Mouse (Mus musculus) ovary, postnatal 36 days (tissue): ENCODE measurements around the gene Slc25a53.
"Not testable (repeated sequence)": the region's sequence is repeated elsewhere in the genome, so short reads cannot be mapped to it uniquely, and the experiment has no call there.

Experiments
- DNase-seq: peaks from one replicate; pipeline ENCODE4 v3.0.0; 2022; ENCODE audit warnings: low spot score, mixed read lengths

The Slc25a53 gene

DNA sequence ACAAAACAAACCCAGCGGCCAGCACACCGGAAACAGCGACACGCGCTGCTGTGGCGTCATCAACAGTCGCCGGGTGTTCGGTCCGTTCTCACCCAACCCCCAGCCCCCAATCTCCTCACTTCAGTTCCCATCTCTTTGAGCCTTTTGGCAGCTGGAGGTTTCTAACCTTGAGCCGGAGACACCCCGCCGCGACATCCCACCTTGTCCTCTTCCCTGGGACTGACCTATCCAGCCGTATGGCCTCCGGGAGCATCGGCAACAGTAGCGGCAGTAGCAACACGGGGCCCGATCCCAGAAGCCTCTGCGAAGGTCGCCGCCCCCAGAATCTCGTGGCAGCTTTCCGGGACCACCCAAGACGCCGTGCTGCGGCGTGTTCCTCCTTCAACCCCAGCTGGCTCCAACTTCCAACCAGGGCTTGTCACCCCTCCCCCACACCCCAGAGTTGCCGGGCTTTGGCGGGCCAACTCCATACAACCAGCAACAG, at the start of gene Slc25a53:
Slc25a53 (minus strand) TSS at position 303 of the 484 bp plus-strand sequence.
- DNase-seq, result peak; percentile 83

DNA sequence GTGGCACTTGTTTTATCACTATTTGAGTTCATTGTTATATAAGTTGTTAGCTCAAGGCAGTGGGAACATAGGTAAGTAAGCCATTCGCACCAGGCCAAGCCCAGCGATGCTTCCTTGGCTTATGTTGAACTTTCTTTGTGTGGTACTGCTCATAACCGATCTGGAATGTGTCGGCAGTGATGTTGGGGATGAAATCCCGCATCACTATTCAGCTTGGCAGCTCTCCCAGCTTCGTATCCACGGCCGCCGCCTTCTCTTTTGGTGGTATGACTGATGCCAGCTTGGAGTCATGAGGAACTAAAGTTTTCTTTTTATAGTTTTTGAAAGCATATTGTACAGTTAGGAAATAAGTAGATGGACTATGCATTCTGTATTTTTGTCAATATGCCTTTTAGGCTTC, 25.1 kb upstream of the Slc25a53 start:
- no peak for DNase-seq

DNA sequence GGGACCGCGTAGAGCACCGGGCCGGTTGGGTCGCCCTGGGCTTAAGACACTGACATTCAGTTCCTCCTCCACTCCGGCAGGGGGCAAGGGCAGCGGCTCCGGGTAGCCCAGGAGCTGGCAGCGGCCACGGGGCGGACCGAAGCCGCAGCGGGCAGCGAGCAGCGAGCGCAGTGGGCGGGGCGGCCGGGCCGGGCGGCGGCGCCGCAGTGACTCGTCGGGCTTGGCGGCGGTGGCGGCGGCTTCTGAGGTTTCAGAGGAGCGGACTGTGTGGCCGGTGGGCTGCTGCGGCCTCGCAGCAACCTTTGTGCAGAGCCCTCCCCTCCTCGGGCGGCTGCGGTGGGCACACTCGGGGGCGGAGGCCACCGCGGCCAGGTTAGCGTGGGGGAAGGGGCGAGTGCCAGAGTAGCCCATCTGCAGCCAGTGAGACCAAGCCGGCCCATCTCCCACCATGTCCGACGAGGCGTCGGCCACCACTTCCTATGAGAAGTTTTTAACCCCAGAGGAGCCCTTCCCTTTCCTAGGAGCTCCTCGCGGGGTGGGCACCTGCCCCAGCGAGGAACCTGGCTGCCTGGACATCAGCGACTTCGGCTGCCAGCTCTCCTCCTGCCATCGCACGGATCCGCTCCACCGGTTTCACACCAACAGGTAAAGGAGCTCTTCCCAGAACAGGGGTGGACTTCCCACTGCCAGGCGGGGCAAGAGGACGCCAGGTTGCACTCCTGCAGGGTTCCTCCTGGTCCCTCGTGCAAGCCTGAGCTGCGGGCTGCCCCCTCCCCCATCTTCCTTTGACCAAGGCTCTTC, 11.5 kb upstream of the Slc25a53 start, which contains the start of gene Fam199x:
Fam199x (plus strand) TSS at position 170 of the 801 bp plus-strand sequence.
- peak; percentile 77 for DNase-seq

DNA sequence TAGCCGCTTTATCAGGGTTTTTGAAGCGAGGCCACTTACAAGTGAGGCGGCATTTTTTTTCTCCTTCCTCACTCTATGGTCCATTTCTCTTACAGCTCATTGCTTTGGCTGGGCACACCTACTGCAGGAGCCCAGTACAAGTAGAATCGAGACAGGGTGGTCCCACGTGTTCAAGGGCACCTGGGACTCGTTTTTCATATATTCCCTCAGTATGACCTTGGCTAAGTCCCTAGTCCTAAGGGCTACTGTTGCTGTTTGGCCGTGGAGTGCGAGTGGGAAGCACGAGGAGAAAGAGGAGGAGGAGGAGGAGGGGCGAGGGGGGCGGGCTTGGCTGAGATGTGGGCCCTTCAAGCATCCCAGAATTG, 10.9 kb upstream of the Slc25a53 start:
- DNase-seq, result no peak

DNA sequence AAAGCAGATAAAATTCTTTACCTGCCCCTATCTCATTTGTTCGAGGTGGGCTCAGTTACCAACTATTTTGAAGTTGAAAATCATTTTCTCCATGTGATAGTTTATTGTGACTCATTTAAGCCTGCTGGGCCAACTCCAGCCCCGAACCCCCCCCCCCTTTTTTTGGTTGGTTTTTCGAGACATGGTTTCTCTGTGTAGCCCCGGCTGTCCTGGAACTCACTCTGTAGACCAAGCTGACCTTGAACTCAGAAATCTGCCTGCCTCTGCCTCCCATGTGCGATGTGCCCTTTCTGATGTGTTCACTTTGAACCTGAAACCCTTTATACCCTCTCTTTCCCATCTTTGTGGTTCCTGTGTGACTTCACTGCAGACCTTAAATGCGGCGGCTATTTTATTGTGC, 400 bp upstream of the Slc25a53 start:
- no peak for DNase-seq

DNA sequence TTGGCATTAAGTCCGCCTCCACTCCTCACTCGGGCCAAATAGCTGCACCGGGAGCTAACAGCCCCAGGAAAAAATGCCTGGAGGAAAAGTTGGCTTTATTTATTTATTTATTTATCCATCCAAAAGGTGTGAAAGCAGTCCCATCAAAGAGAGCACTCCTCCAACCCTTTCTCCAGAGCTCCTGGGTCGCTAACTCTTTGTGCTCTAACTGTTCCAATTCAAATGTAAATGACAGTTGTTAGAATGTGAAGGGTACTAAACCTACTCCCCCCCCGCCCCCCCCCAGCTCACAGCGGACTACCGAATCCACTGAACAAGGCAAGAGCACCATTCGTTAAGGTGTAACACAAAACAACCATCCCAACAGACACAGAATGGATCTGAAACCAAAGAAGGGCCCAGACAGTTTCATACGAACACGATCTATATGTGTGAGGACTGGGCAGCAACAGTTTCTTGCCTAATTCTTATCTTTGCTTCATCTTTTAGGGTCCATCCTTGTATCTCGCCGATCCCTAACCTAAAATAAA, 567 bp downstream of the Slc25a53 start:
- DNase-seq, result no peak

DNA sequence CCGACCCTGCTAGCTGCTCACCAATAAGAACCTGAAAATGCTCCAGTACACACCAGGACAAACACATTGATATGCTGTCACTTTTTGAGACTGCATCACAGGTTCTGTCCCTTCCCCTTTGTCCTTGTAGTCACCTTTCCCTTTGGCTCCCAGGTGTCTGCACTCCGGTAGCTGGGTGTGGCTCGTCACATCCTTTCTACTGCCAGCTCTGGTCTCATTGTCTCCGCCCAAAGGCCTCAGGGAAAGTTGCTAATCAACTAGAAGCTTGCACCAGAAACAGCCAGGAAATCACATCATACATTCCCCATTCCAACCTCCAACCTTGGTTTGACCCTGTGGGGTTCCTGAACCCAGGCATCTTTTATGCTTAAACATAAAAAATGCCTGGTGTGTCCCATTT, 3.8 kb downstream of the Slc25a53 start:
- no peak for DNase-seq

DNA sequence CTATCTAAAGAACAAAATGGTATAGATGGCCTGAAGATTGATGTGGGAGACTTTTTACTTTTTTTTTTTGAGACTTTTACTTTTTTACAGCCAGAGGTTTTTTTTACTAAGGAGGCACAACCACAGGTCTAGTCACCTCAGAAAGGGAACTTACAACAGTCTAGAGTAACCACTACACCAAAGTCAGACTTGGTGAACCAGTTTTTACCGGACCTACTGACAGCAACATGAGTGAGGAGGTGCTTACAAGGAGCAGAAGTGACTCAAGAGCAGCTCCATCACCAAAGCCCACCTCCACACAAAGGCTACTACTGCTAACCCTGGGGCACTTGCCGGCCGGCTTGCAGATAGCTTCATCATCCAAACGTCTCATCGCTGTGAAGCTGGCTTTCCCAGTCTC, 6.4 kb downstream of the Slc25a53 start:
- DNase-seq, result no peak

DNA sequence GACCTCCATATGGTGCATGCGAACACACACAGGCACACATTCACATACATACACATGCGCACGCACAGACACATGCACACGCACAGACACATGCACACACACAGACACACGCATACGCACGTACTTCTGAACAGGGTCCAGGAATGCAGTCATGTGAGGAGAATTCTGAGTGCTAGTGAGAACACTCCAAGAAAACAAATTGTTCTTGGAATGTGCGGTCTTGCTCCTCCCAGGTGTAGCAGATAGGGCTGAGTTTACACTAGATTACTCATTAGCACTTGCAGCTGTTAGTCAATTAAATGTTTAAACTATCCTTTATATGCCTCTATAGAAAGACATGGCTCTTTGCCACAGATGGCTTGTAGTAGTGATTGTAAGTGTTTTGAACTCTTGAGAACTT, 7.2 kb downstream of the Slc25a53 start:
- DNase-seq, result no peak

DNA sequence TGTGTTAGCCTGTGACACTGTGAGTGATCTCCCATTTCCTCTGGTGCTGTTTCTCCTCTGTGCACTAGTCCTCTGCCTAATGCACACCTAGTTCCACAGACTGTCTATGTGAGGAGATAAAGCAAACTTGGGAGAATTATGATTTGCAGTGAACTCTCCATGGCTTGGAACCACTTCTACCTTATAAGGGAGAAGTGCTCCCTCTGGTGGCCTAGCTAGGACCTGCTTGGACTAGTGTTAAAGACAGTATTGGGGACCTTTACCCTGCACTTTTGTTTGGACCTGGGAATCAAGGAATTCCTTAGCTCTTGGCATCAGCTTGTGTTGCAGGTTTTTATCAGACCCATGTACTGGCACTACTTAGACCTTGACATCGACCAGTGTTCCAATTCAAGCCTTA, 18.8 kb downstream of the Slc25a53 start:
- DNase-seq, result peak; percentile 35

DNA sequence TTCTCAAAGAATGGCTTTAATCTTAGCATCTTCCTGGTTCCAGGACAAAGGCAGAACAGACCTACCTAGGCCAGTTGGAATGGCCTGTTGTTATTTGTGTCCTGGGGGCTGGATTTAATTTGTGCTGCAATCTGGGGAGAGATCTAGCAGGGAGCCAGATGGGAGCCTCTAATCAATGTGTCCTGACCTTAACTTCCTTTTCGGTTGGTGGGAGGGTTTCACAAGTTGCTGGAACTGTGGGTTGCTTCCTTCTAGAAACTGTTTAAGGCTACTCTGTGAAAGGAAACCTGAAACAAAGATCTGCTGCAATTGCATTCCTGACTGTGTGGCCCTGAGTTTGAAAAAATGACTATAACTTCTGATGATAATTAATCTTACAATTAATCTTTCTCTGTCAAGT, 20.4 kb downstream of the Slc25a53 start:
- DNase-seq, result no peak

DNA sequence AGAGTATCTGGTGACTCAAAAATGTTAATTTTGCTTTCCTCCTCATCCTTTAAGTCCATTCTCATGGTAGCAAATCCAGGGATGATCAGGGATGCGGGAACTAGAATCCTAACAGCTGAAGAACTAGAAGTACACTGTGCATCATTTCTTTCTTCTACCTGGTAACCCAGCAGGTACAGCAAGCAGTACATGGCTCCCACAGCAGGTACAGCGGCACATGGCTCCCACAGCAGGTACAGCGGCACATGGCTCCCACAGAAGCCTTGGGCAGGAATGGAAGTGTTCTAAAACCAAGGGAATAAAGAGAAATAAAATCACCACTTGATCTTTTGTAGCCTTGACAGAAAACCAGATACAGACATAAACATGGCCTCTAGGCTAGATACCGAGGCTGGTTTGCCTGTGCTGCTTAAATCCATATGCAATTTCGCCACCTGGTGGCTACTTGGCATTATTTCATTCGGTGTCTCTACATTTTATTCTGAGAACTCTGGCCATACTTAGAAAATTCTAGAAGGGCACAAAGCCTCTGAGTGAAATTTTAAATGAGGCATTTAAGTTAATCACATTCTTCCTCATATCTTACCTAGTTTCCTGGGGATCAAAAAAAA, 22.9 kb downstream of the Slc25a53 start:
- DNase-seq, result no peak

DNA sequence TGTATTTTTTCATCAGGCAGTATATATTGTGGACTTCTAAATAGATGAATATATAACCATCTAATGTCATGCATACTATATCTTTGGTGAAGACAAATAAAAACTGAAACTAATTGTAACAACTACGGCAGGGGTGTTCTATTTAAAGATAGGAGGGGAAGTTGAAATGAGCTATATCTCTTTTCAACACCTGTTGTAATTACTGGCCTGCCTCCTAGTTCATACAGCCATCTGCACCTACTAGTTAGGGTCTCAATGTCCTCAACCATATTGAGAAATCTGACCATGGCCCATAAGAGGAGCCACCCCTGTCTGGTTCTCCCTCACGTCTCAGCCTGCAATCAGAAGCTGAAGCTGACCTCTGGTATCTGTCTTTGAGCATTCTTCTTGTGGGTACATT, 41.8 kb downstream of the Slc25a53 start:
- no peak for DNase-seq

DNA sequence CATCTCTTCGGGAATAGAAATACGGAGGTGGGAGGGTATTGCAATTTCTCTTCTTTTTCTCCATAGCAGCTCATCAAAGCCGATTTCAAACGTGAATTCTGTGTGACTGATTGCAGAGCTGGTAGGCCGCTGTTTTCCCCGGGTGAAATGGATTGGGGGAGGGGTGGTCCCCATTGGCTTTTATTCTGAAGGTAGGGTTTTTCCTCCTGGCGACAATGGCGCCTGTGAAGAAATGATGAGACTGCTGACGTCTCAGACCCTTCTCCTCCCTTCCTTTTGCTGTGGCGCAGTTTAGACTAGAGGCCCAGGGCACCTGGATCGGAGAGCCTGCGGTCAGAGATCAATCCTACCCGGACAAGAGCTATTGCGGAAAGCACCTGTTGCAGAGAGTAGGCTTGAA, 44.5 kb downstream of the Slc25a53 start:
- no peak for DNase-seq

DNA sequence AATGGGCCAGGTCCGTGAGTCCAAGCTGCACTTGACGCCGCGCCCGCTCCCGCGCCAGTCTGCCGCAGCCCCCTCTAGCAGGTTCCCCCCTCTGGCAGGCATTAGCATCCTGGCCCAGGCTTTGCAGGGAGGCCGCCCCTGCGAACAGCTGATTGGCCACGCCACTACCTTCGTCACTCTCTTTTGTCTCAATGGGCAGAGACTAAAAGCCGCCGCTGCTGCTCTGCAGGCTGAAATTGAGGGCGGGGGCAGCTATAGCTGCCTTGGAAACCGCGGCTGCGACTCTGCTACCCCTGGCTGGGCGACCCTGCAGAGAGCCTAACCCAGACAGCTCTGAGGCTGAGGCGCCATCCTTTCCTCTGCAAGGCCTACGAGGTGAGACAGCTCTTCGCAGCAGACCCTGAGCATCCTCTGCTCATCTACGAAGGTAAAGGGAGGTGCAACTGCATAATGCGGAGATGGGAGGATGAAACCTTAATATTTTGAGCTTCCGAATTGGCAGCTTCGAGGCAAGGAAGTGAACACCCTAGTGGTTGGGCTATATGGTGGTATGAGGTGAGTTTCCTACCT, 45.0 kb downstream of the Slc25a53 start, which contains the start of gene Zcchc18:
Zcchc18 (plus strand) TSS at position 178 of the 570 bp plus-strand sequence.
- peak; percentile 46 for DNase-seq

DNA sequence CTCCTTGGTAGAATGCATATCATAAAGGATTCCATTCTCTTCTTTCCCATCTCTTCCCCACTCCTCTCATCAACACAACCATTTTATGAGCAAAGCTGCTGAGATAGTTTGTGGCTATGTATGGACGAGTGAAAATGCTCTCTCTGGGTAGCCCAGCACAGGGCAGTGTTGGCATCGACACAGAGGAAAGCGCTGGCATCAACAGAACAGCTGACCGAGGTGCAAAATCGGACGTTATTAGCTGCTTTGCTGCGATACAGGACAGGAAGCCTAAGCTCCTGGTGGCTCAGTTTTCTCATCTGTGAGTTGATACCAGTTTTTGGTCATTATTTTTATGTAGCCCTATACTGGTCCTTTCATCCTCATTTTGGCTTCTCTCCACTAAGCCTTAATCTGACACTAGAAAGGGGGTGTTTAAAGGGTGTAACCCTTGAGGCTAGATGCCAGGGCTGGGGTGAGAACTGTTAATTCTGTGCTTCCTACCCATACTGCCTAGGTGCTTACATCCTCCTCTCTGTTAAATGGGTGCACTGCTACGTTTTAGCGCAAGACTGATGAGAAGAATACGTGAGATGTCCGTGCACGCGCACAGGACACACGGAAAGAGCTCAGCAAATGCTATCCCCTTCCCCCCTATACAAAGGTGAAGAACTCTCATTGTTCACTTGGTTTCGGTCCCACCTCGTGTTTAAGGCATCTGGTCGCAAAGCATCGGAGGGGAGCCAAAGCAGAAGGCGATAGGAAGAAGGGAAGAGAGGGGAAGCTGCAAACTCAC, 45.7 kb downstream of the Slc25a53 start:
- DNase-seq, result no peak

DNA sequence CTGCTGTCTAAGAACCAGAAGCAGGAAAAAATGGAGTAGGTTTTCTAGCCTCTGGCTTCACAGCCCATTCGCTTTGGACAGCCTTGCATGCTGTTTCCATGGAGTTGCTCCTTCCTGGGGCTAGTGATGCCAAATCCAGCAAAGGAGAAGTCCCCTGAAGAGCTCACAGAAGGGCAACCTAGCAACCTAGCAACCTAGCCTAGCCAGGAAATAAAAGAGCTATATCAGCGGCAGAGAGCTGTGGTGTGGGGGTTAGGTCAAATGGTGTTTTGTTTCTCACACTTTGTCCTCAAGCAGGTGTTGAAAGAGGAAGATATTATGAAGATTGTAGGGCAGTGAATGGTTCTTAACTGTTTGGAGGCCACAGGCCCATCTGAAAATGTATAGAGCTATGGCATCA, 46.8 kb downstream of the Slc25a53 start:
- no peak for DNase-seq

DNA sequence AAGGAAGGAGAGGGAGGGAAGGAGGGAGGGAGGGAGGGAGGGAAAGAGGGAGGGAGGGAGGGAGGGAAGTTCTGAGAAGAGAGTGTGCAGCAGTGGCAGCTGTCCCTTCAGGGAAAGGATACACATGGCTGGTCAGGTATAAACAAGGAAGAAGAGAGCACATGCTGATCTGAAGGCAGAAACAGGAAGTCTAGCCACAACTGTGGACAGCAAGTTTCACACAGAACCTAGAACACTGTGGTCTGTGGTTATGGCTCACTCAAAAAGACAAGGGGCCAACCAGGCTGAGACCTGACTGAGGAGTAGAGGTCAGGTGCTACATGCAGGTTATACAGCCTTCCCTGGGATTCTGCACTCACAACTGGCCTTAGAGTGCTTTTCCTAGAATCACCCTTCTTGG, 52.1 kb downstream of the Slc25a53 start:
- DNase-seq, result no peak

DNA sequence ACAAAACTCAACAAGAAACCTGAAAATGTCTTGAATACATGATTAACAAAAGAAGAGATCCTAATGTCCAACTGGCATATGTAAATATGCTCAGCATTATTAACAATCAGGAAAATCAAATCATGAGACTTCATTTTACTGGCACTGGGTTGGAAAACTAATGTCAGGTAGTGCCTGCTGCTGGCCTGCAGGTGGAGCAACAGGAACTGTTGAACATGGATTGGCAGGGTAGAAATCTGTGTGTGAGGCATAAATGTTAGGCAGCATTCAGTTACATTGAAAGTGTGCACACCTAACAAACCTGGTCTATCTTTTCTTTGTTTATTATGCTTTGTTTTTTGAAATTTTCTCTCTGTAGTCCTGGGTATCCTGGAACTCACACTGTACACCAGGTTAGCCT, 59.5 kb downstream of the Slc25a53 start:
- no peak for DNase-seq

DNA sequence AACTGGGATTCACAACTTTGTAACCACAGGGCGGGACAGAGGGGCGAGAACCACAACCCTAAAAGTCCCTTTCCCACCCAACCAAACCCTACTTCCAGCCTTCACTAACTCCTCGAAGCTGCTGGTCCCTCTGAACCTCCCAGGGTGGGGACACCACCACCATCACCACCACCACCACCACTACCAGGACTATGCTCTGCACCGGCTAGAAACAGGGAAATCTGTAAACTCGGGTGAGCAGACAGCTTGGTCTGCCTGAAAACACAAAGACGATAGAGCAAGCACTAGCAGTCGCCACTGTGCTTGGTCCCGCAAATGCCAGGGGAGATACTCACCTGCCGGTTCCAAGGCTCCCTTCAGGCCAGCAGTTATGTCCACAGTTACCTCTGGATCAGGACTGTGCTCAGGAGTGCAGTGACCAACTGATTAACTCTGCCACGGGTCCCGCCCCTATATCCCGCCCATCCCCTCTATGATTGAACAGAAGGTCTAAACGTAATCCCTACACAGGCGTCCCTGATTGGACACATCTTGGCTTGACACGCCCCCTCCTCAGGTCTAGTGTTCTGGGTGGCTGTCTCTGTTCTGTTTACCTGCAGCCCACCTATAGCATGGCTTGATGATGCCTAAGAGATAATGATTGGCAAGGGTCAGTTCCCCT, 61.5 kb downstream of the Slc25a53 start, which contains the start of the genes Tmsb15l and Tmsb15b1:
Tmsb15l (minus strand) TSS at position 446 of the 661 bp plus-strand sequence.
Tmsb15b1 (minus strand) TSS at position 451 of the 661 bp plus-strand sequence.
- peak; percentile 19 for DNase-seq

DNA sequence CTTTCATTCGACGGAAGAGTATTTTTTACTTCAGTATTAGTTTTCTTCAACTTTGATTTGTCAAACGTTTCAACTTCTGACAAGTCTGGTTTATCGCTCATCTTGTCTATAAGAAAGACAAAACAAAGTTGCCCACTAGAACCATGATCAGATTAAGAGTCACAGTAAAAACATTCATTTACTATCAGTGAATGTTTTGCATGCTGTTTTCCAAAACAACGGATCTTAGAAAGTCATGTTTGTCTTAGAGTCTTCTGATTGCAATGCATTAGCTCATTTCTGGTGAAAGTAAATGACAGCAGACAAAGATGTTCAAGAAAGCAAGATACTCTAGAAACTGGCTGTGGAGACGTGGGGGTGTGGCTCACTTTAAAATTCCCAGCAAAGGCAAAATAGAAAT, 62.7 kb downstream of the Slc25a53 start, which contains the start of gene Tmsb15b2:
Tmsb15b2 (minus strand) TSS at position 101 of the 400 bp plus-strand sequence.
- DNase-seq, result not testable (repeated sequence)
